In the genomic region with DNA sequence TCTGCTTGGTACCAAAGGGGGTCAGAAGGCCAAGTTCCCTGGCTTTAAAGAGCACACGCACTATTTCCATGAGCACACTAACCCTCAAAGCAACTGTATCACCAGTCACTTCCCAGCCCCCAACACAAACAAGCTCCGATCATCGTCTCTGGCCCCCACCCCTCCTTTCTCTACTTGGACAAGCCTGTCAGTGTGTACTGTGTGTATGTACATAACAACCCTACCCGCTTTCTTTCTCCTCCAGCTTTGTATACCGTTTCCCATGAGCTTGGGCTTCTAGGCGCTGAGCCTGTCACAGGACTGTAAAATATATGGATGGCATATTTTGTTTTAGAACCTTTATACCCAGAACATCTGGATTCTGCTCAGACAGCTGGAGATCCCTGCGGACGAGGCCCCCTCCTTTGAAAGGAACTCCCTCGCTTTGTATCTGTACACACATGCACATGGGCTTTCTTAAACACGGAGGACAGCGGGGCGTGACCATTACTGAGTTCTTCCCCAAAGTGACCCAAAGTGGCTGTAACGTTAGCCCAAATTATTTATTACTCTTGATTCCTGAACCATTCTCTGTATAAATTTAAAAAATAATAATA, we compare ENCODE assay signal across 11 mouse cellular contexts.
DNase-seq lines count a peak whose midpoint lies in the region; ATAC-seq and TF ChIP-seq lines count a peak whose summit lies in the region.
"Had no signal": no experiment of that assay in that cellular context is flagged by ENCODE, and none has a peak within 500 bp of the region (broad histone marks: within the 10 kb centered on the region; RNA-seq: fewer than 3 reads in every experiment).

No protein-coding gene starts in this region.

- H3K36me3 ChIP-seq in lung, embryonic 14.5 days (ENCODE audit: insufficient read depth), result no peaks in the 10 kb centered on the region
- H3K36me3 ChIP-seq in hindbrain, embryonic 14.5 days (replicated peaks; ENCODE audit: control insufficient read depth, insufficient read depth), result no peaks in the 10 kb centered on the region
- no peaks in the 10 kb centered on the region for H3K36me3 ChIP-seq in neural tube, embryonic 15.5 days

- H3K9me3 ChIP-seq in lung, embryonic 14.5 days (ENCODE audit: low read depth, low read length), result no peaks in the 10 kb centered on the region
- H3K9me3 ChIP-seq in hindbrain, embryonic 14.5 days (ENCODE audit: control insufficient read depth, low read length), result no peaks in the 10 kb centered on the region
- no peaks in the 10 kb centered on the region for H3K9me3 ChIP-seq in neural tube, embryonic 15.5 days (replicated peaks)

- no peaks in the 10 kb centered on the region for H3K27me3 ChIP-seq in cerebellum, adult 2 months (ENCODE audit: control insufficient read depth, insufficient read depth, low read length)
- H3K27me3 ChIP-seq in lung, embryonic 14.5 days (ENCODE audit: insufficient read depth, low read length), result no peaks in the 10 kb centered on the region
- H3K27me3 ChIP-seq in hindbrain, embryonic 14.5 days (ENCODE audit: control insufficient read depth, insufficient read depth, low read length), result no peaks in the 10 kb centered on the region; the same call in 1 of the 2 replicates
- H3K27me3 ChIP-seq in neural tube, embryonic 15.5 days (replicated peaks), result no peaks in the 10 kb centered on the region; the same call in 1 of the 2 replicates

- ATAC-seq in lung, embryonic 14.5 days (ENCODE audit: insufficient read depth), result peak; percentile 57
- ATAC-seq in hindbrain, embryonic 14.5 days (ENCODE audit: low FRiP score), result peak; percentile 42; the same call in 1 of the 2 replicates
- ATAC-seq in neural tube, embryonic 15.5 days (ENCODE audit: low FRiP score), result peak; percentile 45

- no peak for TF ChIP-seq POLR2A in cerebellum, adult 2 months (IDR thresholded peaks at IDR 0.05; ENCODE audit: borderline replicate concordance, insufficient read depth, low read length)
- no peak for TF ChIP-seq POLR2A in lung, adult 2 months (IDR thresholded peaks at IDR 0.05; ENCODE audit: borderline replicate concordance, extremely low read depth, low read depth, low read length)

- TF ChIP-seq CTCF in cerebellum, adult 2 months (IDR thresholded peaks at IDR 0.05; ENCODE audit: borderline replicate concordance, insufficient read depth, low read depth, low read length), result no peak
- no peak for TF ChIP-seq CTCF in lung, embryonic 14.5 days (IDR thresholded peaks at IDR 0.05; ENCODE audit: low read depth)
- TF ChIP-seq CTCF in lung, adult 2 months (IDR thresholded peaks at IDR 0.05; ENCODE audit: insufficient read depth, low read length), result no peak

- H3K4me3 ChIP-seq in cerebellum, adult 2 months (replicated peaks; ENCODE audit: insufficient read depth, low read depth, low read length), result peak overlapping the region; percentile 37
- no peak overlapping the region for H3K4me3 ChIP-seq in lung, embryonic 14.5 days (ENCODE audit: low read depth, low read length)
- no peak overlapping the region for H3K4me3 ChIP-seq in lung, adult 2 months (replicated peaks; ENCODE audit: extremely low read depth, low read depth, low read length)
- H3K4me3 ChIP-seq in hindbrain, embryonic 14.5 days (replicated peaks; ENCODE audit: low read length), result no peak overlapping the region
- H3K4me3 ChIP-seq in neural tube, embryonic 15.5 days (replicated peaks), result no peak overlapping the region
- H3K4me3 ChIP-seq: left cerebral cortex, adult 2 months had no signal

- whole genome bisulfite sequencing in cerebellum, adult 2 months, result 47% methylated on average over 13 of the region's 13 CpGs
- 33% methylated on average over 13 of the region's 13 CpGs for WGBS in lung, embryonic 14.5 days
- WGBS in lung, adult 2 months, result 61% methylated on average over 13 of the region's 13 CpGs
- 66% methylated on average over 13 of the region's 13 CpGs for WGBS in hindbrain, embryonic 14.5 days
- 46% methylated on average over 13 of the region's 13 CpGs for WGBS in neural tube, embryonic 15.5 days

- H3K4me1 ChIP-seq in cerebellum, adult 2 months (ENCODE audit: control insufficient read depth, insufficient read depth, low read length), result no peaks in the 10 kb centered on the region; the same call in 1 of the 2 replicates
- H3K4me1 ChIP-seq in lung, embryonic 14.5 days (ENCODE audit: insufficient read depth), result peaks cover 41% of the 10 kb centered on the region
- peaks cover 10% of the 10 kb centered on the region; the same call in 1 of the 2 replicates for H3K4me1 ChIP-seq in lung, adult 2 months (ENCODE audit: control insufficient read depth, insufficient read depth, low read length)
- peaks cover 8% of the 10 kb centered on the region; the same call in 1 of the 2 replicates for H3K4me1 ChIP-seq in hindbrain, embryonic 14.5 days (replicated peaks; ENCODE audit: control insufficient read depth, insufficient read depth, low read length)
- peaks cover 19% of the 10 kb centered on the region for H3K4me1 ChIP-seq in neural tube, embryonic 15.5 days

- H3K27ac ChIP-seq in cerebellum, adult 2 months (ENCODE audit: insufficient read depth, low read length), result no peak overlapping the region
- peak overlapping the region; percentile 71 for H3K27ac ChIP-seq in lung, embryonic 14.5 days (ENCODE audit: low read depth)
- H3K27ac ChIP-seq in hindbrain, embryonic 14.5 days, result no peak overlapping the region
- H3K27ac ChIP-seq in neural tube, embryonic 15.5 days (replicated peaks), result peak overlapping the region; percentile 38
- H3K27ac ChIP-seq: left cerebral cortex, adult 2 months had no signal

- no peak for DNase-seq in cerebellum, adult 2 months
- DNase-seq in cerebellum, adult 11-12 months, result no peak
- peak; percentile 42 for DNase-seq in lung, embryonic 14.5 days
- no peak for DNase-seq in lung, adult 2 months
- DNase-seq in hindbrain, embryonic 14.5 days (ENCODE audit: low spot score), result no peak
- DNase-seq in adrenal gland, adult 2 months, result no peak
- DNase-seq in thymus, postnatal 14 days, result no peak
- DNase-seq: adrenal gland, postnatal 25 days; cerebellum, adult 9-10 months had no signal

- H3K9ac ChIP-seq in lung, embryonic 14.5 days, result no peak overlapping the region
- H3K9ac ChIP-seq in hindbrain, embryonic 14.5 days, result no peak overlapping the region
- H3K9ac ChIP-seq in neural tube, embryonic 15.5 days (replicated peaks), result no peak overlapping the region

- H3K4me2 ChIP-seq in lung, embryonic 14.5 days, result peak overlapping the region; percentile 21
- H3K4me2 ChIP-seq in hindbrain, embryonic 14.5 days (replicated peaks), result no peak overlapping the region
- peak overlapping the region; percentile 26; the same call in 1 of the 2 replicates for H3K4me2 ChIP-seq in neural tube, embryonic 15.5 days

Comparison
In these comparisons a context has a peak if more than half of its experiments do, and no peak if none do; other contexts are left out.
1. H3K27ac ChIP-seq: peak in lung, embryonic 14.5 days (single experiment) and neural tube, embryonic 15.5 days (single experiment); none in cerebellum, adult 2 months (single experiment) and hindbrain, embryonic 14.5 days (single experiment).
2. Peak in every context shown above with its lines, with median percentiles within 50 percentile points of each other: ATAC-seq.